Mouse (Mus musculus): ENCODE data around the gene Pld4.
"Not testable (repeated sequence)": the region's sequence is repeated elsewhere in the genome, so short reads cannot be mapped to it uniquely, and the experiment has no call there.

Gene Pld4

DNA sequence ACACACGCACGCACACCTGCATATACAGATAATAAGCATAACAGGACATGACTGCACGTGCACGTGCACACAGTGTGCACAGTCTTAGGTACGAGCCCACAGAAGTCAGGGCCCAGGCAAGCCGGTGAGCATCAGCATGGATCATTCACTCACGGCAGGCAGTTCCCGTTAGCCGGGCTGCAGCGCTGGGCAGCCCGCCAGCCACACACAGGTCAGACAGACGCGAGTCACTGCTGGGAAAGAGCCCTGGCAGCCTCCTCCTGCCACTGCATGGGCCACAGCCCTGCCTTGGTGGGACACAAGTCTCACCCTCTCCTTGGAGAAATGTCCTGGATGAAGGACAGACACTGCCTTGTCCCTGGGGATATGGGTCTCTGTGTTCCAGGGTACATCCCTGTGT is 43.6 kb downstream of the Pld4 start:
- DNase-seq: no peak

GRCm38 (mm10) chr12:112806044-112806443 is 45.6 kb downstream of the Pld4 start:
- DNase-seq: no peak

DNA sequence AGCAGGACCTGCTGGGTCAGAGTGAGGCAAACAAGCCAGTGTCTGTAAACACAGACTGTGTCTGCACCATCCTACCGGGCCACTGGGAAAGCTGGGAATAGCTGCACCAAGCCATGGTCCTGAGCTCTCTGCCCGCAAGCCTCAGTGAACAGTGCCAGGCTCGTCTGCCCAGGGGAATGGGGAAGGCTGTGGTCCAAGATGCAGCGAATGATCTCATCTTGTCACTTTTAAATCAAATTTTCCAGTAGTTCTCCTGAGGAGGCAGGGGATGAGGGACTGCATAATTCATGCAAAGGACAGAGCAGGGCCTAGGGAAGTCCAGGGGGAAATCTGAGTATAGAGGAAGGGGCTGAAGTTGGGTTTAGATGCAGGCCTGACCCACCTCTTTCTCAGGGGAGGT is 47.3 kb downstream of the Pld4 start:
- no peak for DNase-seq

- no peak for DNase-seq
Measured at GRCm38 (mm10) chr12:112808212-112808586, 47.7 kb downstream of the Pld4 start.

GRCm38 (mm10) chr12:112808587-112809364 is 48.3 kb downstream of the Pld4 start, which contains the start of gene Clba1:
Gene Clba1 (plus strand): TSS chr12:112808937.
- peak; percentile 91 to 94 for DNase-seq

- peak; percentile 61 to 77 for DNase-seq
Measured at GRCm38 (mm10) chr12:112809641-112810040, 49.2 kb downstream of the Pld4 start.

DNA sequence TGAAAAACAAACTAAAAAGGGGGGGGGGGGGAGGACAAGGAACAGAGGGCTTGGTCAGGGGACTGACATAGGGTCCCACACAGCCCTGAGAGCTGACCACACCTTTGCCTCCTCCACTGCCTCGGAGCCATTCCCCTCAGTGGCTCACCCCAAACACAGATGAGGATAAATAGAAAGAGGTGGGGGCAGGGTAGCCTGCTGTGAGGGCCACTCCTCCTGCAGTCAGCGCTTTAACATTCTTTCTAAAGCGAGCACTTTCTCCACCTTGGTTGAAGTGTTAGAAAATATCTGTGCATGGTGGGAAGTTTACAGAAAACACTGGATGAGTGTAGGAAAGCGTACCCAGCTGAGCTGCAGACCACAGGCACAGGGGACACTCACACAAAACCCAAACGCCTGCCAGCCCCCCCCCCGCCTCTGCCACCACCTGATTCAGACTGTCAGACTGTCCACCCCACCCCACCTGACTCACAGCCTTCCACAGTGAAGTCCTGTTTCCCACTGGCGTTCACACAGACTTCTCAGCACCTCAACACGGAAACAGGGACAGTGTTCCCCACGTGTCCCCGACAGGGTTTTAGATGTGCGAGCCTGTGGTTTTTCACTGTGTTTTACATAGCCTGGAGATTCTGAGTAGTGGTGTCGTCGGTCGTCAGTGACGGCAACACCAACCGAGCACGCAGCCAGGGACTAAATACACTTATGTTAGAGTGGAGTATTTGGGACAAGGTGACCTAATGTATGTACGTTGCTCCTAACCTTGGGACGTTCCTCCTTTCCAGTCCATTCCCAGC is 49.8 kb downstream of the Pld4 start:
- no peak for DNase-seq

DNA sequence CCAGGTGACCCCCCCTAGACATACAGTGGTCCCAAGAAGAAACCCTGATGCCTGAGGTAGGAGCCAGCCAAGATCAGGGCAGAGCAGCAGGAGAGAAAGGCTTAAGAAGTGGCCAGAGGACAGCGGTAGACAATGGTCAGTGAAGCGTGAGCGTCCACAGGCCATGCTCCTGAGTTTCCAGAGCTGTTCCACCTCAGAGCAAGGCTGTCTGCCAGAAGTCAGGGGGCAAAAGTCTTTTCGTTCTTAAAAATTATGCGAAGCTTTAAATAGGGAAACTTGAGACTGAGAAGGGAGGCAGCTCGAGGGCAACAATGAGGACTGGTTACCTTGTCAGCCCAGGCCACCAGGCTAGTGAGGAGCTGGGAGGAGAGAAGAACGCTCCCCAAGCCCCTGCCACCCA is 52.9 kb downstream of the Pld4 start:
- DNase-seq: peak; percentile 81 to 85

GRCm38 (mm10) chr12:112814682-112815470 is 54.4 kb downstream of the Pld4 start:
- DNase-seq: peak; percentile 58 to 76

GRCm38 (mm10) chr12:112816294-112816693 is 55.8 kb downstream of the Pld4 start:
- peak; percentile 52 to 74 for DNase-seq

- not testable (repeated sequence) for DNase-seq
Measured at GRCm38 (mm10) chr12:112816866-112817265, 56.4 kb downstream of the Pld4 start.

All from kidney, adult 8-10 months (tissue).